Mouse (Mus musculus): ENCODE data around the gene Pcdh15. TPM values are rescaled to one million over a fixed set of nuclear protein-coding genes. Genes with fewer than 3 reads are reported as not detected.

Gene Pcdh15
- not detected in 2 replicates for total RNA-seq (2015)
- total RNA-seq (2017): not detected in 2 replicates

GRCm38 (mm10) chr10:73098966-73099845 lies at the start of gene Pcdh15:
Gene Pcdh15, plus strand, starts transcription at chr10:73099342.
- ATAC-seq (ENCODE audit: poor library complexity, severe bottlenecking): no peak

GRCm38 (mm10) chr10:73052074-73052473 lies 47.1 kb upstream of the Pcdh15 start:
- no peak for ATAC-seq (ENCODE audit: poor library complexity, severe bottlenecking)

- no peak for ATAC-seq (ENCODE audit: poor library complexity, severe bottlenecking)
These were observed 39.4 kb upstream of the Pcdh15 start for GRCm38 (mm10) chr10:73059726-73060230.

- no peak for ATAC-seq (ENCODE audit: poor library complexity, severe bottlenecking)
These were observed 12.4 kb upstream of the Pcdh15 start for GRCm38 (mm10) chr10:73086703-73087102.

- ATAC-seq (ENCODE audit: poor library complexity, severe bottlenecking): no peak
These were observed 2.5 kb upstream of the Pcdh15 start for GRCm38 (mm10) chr10:73096531-73097135.

- ATAC-seq (ENCODE audit: poor library complexity, severe bottlenecking): no peak
These were observed 2.0 kb upstream of the Pcdh15 start for GRCm38 (mm10) chr10:73097176-73097575.

GRCm38 (mm10) chr10:73097979-73098378 lies 1.2 kb upstream of the Pcdh15 start:
- peak; percentile 43; the same call in 1 of the 2 replicates for ATAC-seq (ENCODE audit: poor library complexity, severe bottlenecking)

GRCm38 (mm10) chr10:73099846-73100241 lies 702 bp downstream of the Pcdh15 start:
- ATAC-seq (ENCODE audit: poor library complexity, severe bottlenecking): no peak

GRCm38 (mm10) chr10:73103383-73103994 lies 4.3 kb downstream of the Pcdh15 start:
- ATAC-seq (ENCODE audit: poor library complexity, severe bottlenecking): no peak

- 0 out of 2 replicates have a peak, but pooled peaks have one; percentile 18 for ATAC-seq (ENCODE audit: poor library complexity, severe bottlenecking)
These were observed 6.8 kb downstream of the Pcdh15 start for GRCm38 (mm10) chr10:73105893-73106292.

GRCm38 (mm10) chr10:73137985-73138384 lies 38.8 kb downstream of the Pcdh15 start:
- ATAC-seq (ENCODE audit: poor library complexity, severe bottlenecking): no peak

- no peak for ATAC-seq (ENCODE audit: poor library complexity, severe bottlenecking)
These were observed 48.4 kb downstream of the Pcdh15 start for GRCm38 (mm10) chr10:73147543-73147942.

GRCm38 (mm10) chr10:73147978-73148377 lies 48.8 kb downstream of the Pcdh15 start:
- ATAC-seq (ENCODE audit: poor library complexity, severe bottlenecking): no peak

GRCm38 (mm10) chr10:73154544-73154943 lies 55.4 kb downstream of the Pcdh15 start:
- ATAC-seq (ENCODE audit: poor library complexity, severe bottlenecking): no peak

- ATAC-seq (ENCODE audit: poor library complexity, severe bottlenecking): no peak
These were observed 62.6 kb downstream of the Pcdh15 start for GRCm38 (mm10) chr10:73161757-73162156.

GRCm38 (mm10) chr10:73216001-73216400 lies 116.9 kb downstream of the Pcdh15 start:
- no peak for ATAC-seq (ENCODE audit: poor library complexity, severe bottlenecking)

GRCm38 (mm10) chr10:73242294-73242693 lies 143.2 kb downstream of the Pcdh15 start:
- ATAC-seq (ENCODE audit: poor library complexity, severe bottlenecking): no peak

GRCm38 (mm10) chr10:73280438-73280837 lies 181.3 kb downstream of the Pcdh15 start:
- ATAC-seq (ENCODE audit: poor library complexity, severe bottlenecking): no peak

- ATAC-seq (ENCODE audit: poor library complexity, severe bottlenecking): no peak
These were observed 197.3 kb downstream of the Pcdh15 start for GRCm38 (mm10) chr10:73296456-73296855.

GRCm38 (mm10) chr10:73301951-73302350 lies 202.8 kb downstream of the Pcdh15 start:
- no peak for ATAC-seq (ENCODE audit: poor library complexity, severe bottlenecking)

GRCm38 (mm10) chr10:73306677-73307076 lies 207.5 kb downstream of the Pcdh15 start:
- ATAC-seq (ENCODE audit: poor library complexity, severe bottlenecking): no peak
